Mouse (Mus musculus) embryo, embryonic 10 days (tissue): ENCODE results near the gene Cxcl9.
"Not testable (repeated sequence)": the region's sequence is repeated elsewhere in the genome, so short reads cannot be mapped to it uniquely, and the experiment has no call there.

ENCODE experiments used
- DNase-seq: peaks from one replicate; pipeline ENCODE4 v3.0.0-alpha.2; 2015; ENCODE audit warnings: low spot score

The Cxcl9 gene

GRCm38 (mm10) chr5:92327929-92328328, at the start of gene Cxcl9:
Gene Cxcl9, minus strand, starts transcription at chr5:92328079.
- no peak for DNase-seq

DNA sequence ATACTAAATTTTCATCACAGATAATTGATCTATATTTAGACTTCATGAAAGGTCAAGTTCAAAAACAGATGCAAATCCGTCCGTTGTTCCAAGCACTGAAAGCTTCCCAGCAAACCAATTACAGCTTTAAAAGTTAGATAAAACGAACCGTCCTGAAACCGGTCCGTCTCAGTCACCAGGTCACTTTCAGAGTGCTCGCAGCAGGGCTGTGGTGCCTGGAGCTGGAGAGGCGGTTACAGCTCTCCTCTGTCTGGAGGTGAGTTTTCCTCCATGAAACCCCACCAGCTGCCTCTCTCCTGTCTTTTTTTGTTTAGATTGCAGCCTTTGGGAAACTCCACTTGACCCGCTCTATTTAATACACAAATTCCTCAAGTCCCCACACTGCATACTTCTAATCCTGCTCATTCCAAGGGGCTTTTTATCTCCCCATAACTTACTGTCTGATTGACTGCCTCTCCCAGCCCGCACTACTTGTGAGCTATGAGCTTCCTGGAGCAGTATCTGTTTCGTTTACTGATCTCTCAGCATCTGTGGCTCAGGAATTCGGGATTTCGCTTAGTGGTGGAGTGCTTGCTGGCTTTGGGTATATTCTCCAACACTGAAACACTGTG, 49.0 kb upstream of the Cxcl9 start:
- no peak for DNase-seq

DNA sequence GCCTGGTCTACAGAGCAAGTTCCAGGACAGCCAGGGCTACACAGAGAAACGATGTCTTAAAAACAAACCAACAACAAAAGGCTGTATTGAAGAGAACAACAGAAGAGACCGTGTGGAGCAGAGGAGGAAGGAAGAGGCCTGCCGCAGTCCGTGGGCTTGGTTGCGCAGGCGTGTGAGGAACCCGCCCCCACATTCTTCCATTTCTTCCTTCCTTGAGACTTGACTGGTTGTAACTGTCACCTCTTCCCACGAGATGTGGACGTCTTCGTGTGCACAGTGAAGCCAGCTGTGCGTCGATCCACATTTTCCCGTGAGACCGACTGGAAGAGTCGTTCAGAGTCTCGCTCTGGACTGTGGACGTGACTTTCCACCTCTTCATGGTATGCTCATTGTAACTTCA, 47.5 kb upstream of the Cxcl9 start:
- DNase-seq: no peak

GRCm38 (mm10) chr5:92374721-92375142, 46.9 kb upstream of the Cxcl9 start:
- no peak for DNase-seq

GRCm38 (mm10) chr5:92372605-92373004, 44.7 kb upstream of the Cxcl9 start:
- no peak for DNase-seq

DNA sequence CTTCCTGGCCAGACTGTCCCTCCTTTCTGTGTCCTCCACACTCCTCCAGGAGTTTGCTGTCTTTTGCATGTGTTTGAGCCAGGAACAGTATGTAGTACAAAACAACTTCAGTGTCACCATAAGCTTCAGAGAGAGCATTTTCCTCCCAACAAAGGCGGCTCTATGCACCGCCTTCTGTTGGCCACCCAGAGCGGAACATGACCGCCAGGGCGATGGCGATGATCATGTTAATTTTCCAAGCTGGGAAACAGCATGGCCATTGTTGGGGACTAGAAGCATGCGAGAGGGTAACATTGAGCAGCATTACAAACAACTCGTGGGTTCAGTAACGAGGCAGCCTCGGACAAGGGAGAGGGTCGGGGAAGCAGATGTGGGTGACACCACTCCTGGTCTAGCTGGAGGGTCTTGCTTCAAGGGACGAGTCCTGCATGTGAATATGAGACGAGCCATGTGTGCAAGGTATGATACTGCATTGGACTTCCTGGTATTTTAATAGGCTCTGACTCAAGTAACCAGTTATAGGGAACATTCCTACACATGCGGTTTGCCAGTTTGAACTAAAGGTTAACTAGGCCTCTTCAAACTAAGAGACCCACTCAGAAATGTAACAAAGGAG, 43.6 kb upstream of the Cxcl9 start:
- no peak for DNase-seq

DNA sequence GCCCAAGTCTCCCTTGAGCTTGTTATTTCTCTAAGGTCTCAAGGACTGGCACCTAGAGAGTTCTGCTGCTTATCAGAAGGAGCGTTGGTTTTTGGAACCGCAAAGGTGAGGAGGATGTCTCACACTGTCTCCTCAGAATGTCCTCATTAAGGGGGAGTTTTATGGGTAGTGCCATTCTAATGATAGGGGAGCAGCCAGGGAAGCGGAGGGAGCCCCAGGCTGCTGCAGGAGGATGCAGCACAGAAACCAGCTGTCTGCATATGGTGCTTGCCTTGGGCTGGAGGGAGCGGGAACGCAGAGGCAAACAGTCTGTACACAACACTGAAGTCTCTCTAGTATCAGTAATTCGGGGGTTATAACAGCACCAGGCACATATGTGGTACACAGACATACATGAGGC, 43.0 kb upstream of the Cxcl9 start:
- no peak for DNase-seq

DNA sequence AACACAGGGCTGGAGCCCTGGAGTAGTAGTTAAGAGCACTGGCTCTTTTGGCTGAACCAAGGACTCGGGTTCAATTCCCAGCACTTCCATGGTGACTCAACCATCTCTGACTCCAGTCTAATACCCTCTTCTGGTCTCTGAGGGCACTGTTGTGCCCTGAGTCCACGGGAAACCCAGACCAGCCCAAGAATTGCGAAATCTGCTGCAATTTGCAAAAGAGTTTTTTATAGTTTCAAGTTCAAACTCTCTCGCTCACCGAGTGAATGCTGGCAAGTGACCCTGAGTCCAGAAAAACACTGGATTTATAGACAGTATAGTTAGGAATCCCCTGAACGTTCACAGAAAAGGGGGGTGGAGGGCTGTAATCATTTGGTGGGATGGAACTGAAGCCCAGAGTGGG, 42.5 kb upstream of the Cxcl9 start:
- DNase-seq: no peak

DNA sequence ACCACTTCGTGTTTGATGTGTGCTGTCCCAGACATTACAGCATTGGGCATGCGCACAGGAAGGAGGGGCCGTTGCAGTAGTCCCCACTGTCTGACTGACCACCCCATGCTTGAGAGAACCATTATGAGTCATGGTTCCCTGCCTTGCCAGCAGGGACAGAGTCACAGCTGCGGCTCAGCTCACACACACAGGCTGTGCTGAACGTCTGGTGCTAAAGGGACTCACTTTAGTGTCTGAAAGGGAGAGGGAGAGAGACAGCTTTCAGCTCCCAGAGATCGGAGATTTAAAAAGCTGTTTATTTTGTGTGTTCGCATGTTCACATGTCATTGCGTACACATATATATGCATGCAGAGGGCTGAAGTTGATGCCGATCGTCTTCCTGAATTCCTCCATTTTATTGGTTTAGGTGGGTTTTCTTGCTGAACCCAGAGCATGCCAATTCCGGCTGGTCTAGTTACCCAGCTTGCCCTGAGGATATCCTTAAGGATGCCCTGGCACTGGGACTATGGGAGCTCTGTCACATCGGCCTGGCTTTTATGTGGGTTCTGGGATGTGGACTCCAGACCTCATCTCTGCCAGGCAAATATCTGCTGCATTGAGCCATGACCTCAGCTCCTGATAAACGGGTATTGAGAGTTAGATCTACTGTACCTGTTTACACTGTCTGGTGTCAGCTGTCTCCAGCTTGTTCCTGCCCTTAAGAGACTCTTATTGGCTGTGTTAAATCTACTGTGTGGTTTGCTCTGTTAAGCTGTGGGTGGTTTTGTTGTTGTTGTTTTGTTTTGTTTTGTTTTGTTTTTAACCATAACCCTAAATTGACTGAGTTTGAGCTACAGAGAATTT, 41.5 kb upstream of the Cxcl9 start:
- DNase-seq: no peak

DNA sequence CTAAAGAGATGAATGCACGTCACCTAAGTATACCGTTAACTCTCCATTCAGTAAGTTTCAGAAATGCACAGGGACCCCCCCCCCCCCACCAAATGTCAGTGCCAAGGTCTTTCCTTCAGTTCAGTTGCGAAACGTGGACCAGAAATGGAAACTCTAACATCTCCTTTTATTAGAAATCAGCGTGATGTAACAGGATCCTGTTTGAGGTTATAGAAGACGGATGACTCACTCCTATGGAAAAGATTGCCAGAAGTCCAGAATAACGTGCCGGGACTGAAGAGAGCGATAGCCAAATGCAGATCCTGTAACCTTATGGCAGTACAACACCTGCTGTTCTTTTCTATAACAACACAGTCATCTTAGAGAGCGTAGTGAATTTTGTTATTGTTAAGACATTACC, 40.5 kb upstream of the Cxcl9 start:
- DNase-seq: no peak

- DNase-seq: no peak
These were observed 38.7 kb upstream of the Cxcl9 start for GRCm38 (mm10) chr5:92366565-92366964.

DNA sequence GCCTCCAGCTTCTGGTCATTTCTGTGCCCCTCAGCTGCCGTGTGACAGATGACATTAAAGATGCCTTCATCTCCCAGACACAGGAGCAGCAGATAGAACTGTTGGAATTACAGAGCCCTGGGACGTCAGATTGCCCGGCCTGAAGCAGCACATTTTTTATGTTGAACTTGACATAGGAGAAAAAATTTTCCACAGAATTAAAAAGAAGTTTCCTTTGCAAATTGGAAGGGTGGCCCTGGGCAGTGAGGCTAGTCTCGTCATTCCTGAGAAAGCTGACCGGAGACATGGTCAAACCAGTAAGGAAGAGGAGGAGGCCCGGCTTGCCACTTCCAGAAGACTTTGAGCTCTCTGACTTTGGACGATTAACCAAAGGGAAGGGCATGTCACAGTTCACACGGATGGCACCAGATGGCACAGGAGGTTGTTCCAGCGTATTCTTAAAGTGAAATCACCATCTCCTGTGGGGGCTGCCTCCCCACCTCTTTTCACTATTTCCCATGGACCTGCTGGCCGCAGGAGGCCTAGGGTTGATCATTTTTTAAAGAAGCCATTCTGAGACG, 37.3 kb upstream of the Cxcl9 start:
- DNase-seq: no peak

DNA sequence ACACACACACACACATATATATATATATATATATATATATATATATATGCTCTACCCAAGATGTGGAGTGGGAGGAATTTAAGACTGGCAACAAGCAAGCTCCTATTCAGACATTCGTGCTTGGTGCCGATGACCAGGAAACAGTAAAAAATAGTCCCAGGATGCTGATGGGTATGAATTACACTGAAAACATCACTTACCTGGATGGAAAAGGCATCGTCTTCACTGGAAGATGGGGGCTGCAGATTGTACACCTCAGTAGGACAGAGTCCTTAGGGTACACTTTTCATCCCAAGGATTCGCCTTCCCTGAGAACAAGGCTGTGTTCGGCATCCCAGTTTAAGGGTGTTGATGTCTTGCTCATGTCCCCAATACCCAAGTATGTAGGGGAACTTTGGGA, 36.1 kb upstream of the Cxcl9 start:
- DNase-seq: no peak

- DNase-seq: no peak
These were observed 35.3 kb upstream of the Cxcl9 start for GRCm38 (mm10) chr5:92363179-92363578.

DNA sequence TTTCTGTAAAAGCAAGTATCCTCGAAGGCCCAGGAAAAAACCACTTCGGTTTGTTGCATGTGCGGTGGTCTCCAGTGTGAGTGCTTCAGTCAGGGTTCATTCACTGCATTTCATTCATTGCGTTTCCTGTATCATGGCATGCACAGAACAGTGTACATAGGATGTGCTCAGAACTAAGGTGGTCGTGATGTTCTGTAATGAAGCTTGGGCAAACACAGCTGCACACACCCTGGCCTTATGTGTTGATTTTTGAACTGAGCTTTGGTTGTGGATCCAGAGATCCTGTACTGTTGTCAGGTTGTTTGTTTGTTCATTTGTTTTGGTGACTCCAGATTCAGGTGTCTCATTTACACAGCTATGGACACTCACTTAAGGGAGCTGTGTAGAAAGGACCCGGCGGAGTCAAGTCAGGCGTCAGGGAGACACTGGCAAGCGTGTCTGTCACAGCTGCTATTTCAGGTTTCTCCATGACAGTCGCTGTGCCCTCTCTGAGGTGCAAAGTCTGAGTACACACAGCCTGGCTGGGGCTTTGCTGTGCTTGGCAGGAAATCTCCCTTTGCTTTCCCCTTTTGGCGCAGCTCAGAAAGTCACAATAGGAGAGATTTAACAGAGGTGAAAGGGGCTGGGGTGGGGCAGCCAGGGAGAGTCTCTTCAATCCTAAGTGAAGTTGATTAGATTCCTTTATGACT, 31.0 kb upstream of the Cxcl9 start:
- DNase-seq: no peak

GRCm38 (mm10) chr5:92358033-92358432, 30.2 kb upstream of the Cxcl9 start:
- peak; percentile 40 for DNase-seq

- no peak for DNase-seq
These were observed 25.6 kb upstream of the Cxcl9 start for GRCm38 (mm10) chr5:92353517-92353916.

- not testable (repeated sequence) for DNase-seq
These were observed 24.8 kb upstream of the Cxcl9 start for GRCm38 (mm10) chr5:92352716-92353115.

- no peak for DNase-seq
These were observed 21.9 kb upstream of the Cxcl9 start for GRCm38 (mm10) chr5:92349731-92350130.

GRCm38 (mm10) chr5:92348794-92349413, 21.0 kb upstream of the Cxcl9 start, which contains the start of gene Cxcl10:
Gene Cxcl10, minus strand, starts transcription at chr5:92348889.
- DNase-seq: peak; percentile 67

DNA sequence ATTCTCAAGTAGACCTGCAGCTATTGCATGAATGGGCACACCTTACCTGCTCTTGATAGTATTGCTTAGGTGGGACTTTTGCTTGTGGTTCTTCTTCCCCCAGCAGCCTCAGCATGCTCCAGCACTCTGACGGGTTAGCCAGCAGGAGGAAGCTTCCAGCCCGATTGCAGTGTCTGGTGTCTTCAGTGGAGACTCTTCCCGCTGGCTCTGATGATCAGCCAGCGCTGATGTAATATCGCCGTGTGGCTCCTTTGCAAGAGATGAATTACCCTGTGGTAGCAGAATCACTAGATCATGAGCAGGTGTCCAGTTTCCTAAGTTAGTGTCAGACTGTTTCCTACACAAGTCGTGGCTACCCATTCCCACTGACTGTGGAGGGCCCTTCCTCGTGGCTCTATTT, 17.1 kb upstream of the Cxcl9 start:
- DNase-seq: no peak

GRCm38 (mm10) chr5:92340606-92341005, 12.7 kb upstream of the Cxcl9 start:
- DNase-seq: no peak
